Mouse (Mus musculus) stomach, embryonic 16.5 days (tissue): ENCODE measurements around the gene Pced1a. TPM values are rescaled to one million over a fixed set of nuclear protein-coding genes. Genes with fewer than 3 reads are reported as not detected.

ENCODE experiments used
- ATAC-seq: fragments of 200-750 bp; cut with Nextera tagmentation; 2 replicates; pipeline ENCODE4 v1.8.0; 2017; ENCODE audit warnings: moderate number of reproducible peaks, moderate TSS enrichment; ENCODE audit not compliant: insufficient read depth, low FRiP score
- H3K27ac ChIP-seq: fragments of 300-500 bp; sonication (generic); 2 replicates; pipeline ENCODE4 v1.5.1; 2014; ENCODE audit warnings: low read length
- H3K27me3 ChIP-seq: fragments of 300-500 bp; sonication (generic); 2 replicates; pipeline ENCODE4 v1.6.1; 2014; ENCODE audit warnings: low read length, control low read depth, mixed read lengths; ENCODE audit not compliant: control insufficient read depth, insufficient read depth
- H3K36me3 ChIP-seq: fragments of 300-500 bp; sonication (generic); 2 replicates; pipeline ENCODE4 v1.6.1; 2014; ENCODE audit warnings: low read length; ENCODE audit not compliant: control insufficient read depth, insufficient read depth
- H3K4me1 ChIP-seq: fragments of 300-500 bp; sonication (generic); 2 replicates; pipeline ENCODE4 v1.6.1; 2014; ENCODE audit warnings: low read length, control low read depth, mixed read lengths; ENCODE audit not compliant: control insufficient read depth, insufficient read depth
- H3K4me2 ChIP-seq: fragments of 300-500 bp; sonication (generic); 2 replicates; pipeline ENCODE4 v1.6.1; 2014; ENCODE audit warnings: low read depth, low read length, mixed read lengths
- H3K4me3 ChIP-seq: fragments of 300-500 bp; sonication (generic); replicated peaks from 2 replicates; pipeline ENCODE4 v1.5.1; 2014; ENCODE audit warnings: mild to moderate bottlenecking, low read length
- H3K9ac ChIP-seq: fragments of 300-500 bp; sonication (generic); 2 replicates; pipeline ENCODE4 v1.6.1; 2014; ENCODE audit warnings: low read length
- H3K9me3 ChIP-seq: fragments of 300-500 bp; sonication (generic); replicated peaks from 2 replicates; pipeline ENCODE4 v1.6.1; 2016; ENCODE audit warnings: low read length, control low read depth; ENCODE audit not compliant: control insufficient read depth
- WGBS: fragments of 180-500 bp; shearing (Covaris S2); extraction: QIAGEN DNeasy Blood & Tissue Kit; methylation state at CpG from one replicate; pipeline ENCODE4 v1.1.7; 2014; 5-methylcytosine and 5-hydroxymethylcytosine counted together
- polyA plus RNA-seq: library from polyadenylated mRNA; unstranded; fragments of >200 nt; fragmentation: Nextera tagmentation; extraction: Ambion mirVana; gene quantifications from 2 replicates; pipeline ENCODE4 v1.2.1, GENCODE M21; 2015

The Pced1a gene
- polyA plus RNA-seq: 16.1 and 16.4 TPM in 2 replicates

- peak; percentile 97 for ATAC-seq
- H3K4me3 ChIP-seq: peak within 1 kb of the TSS; percentile 89
- peak within 1 kb of the TSS; percentile 94 for H3K4me2 ChIP-seq
- H3K36me3 ChIP-seq: peaks cover 4% of the 10 kb centered on the region; the same call in 1 of the 2 replicates
- H3K27ac ChIP-seq: peak within 1 kb of the TSS; percentile 92
- under 1% methylated on average over 58 of the region's 58 CpGs for WGBS
- no peaks in the 10 kb centered on the region for H3K9me3 ChIP-seq
- H3K9ac ChIP-seq: peak within 1 kb of the TSS; percentile 93
- peaks cover 17% of the 10 kb centered on the region for H3K4me1 ChIP-seq
- H3K27me3 ChIP-seq: no peaks in the 10 kb centered on the region
Measured at GRCm38 (mm10) chr2:130424126-130424853, at the start of gene Pced1a, which contains the start of gene Vps16. Gene Pced1a (minus strand): TSS chr2:130424701. Gene Vps16 (plus strand): TSS chr2:130424339.

- WGBS: 59% methylated on average over 8 of the region's 8 CpGs
Measured at GRCm38 (mm10) chr2:130472908-130473510, 48.5 kb upstream of the Pced1a start.

DNA sequence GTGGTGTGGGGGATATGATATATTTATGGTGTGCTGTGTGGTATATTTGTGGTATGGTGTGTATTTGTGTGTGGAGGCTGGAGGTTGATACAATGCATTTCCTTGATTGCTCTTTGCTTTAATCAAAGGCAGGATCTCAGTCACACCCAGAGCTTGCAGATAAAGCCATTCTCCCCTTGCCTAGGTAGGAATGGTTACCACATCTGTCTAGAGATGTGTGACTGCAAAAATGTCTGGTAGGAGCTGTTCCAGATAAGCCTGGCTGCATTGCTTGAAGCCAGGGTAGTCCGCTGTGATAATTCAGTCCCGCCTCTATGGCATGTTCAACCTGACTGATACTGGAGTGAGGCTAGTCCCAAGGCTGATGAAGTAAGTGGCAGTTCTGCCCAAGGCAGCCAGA, 45.4 kb upstream of the Pced1a start:
- 0 out of 2 replicates have a peak, but pooled peaks cover under 1% of the 10 kb centered on the region for H3K4me1 ChIP-seq
- WGBS: 81% methylated on average over 2 of the region's 2 CpGs
- no peak for ATAC-seq
- no peaks in the 10 kb centered on the region for H3K9me3 ChIP-seq
- H3K36me3 ChIP-seq: no peaks in the 10 kb centered on the region
- no peak overlapping the region for H3K4me2 ChIP-seq
- H3K9ac ChIP-seq: no peak overlapping the region
- no peaks in the 10 kb centered on the region for H3K27me3 ChIP-seq
- no peak overlapping the region for H3K4me3 ChIP-seq
- no peak overlapping the region for H3K27ac ChIP-seq

More at GRCm38 (mm10) chr2:130472908-130473510, 48.5 kb upstream of the Pced1a start:
- ATAC-seq: no peak
- H3K27ac ChIP-seq: no peak overlapping the region; the same call in 1 of the 2 replicates
- H3K4me2 ChIP-seq: no peak overlapping the region
- H3K9ac ChIP-seq: no peak overlapping the region
- H3K4me1 ChIP-seq: 0 out of 2 replicates have a peak, but pooled peaks cover 2% of the 10 kb centered on the region
- H3K36me3 ChIP-seq: no peaks in the 10 kb centered on the region
- no peak overlapping the region for H3K4me3 ChIP-seq
- H3K9me3 ChIP-seq: 0 out of 2 replicates have a peak, but pooled peaks cover under 1% of the 10 kb centered on the region
- no peaks in the 10 kb centered on the region for H3K27me3 ChIP-seq

- WGBS: 58% methylated on average over 4 of the region's 4 CpGs
- Histone ChIP-seq H3K4me1 (no peaks in the 10 kb centered on the region), H3K9me3 (no peaks in the 10 kb centered on the region), H3K27me3 (no peaks in the 10 kb centered on the region), H3K9ac (no peak overlapping the region), H3K27ac (no peak overlapping the region), H3K4me2 (no peak overlapping the region), H3K36me3 (no peaks in the 10 kb centered on the region), H3K4me3 (no peak overlapping the region)
- no peak for ATAC-seq
Measured at GRCm38 (mm10) chr2:130469366-130469765, 44.9 kb upstream of the Pced1a start.

DNA sequence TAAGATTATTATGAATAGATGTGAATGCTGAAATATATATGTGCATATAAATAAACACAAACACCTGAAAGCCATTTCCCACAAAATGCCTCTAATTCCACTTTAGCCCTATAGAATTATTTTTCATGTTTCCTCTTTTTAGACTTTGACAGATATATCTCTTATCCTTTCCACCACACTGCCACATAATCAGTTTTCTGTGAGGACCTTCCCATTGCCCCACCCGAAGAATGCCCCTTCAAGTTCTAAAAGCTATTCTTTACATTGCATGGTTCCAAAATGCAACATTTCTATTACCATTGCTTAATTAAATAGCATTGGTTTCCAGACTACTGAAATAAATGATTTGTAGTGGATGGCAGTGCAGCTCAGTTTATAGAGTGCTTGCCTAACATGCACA, 41.9 kb upstream of the Pced1a start:
- WGBS: 67% methylated on average over 1 of the region's 1 CpGs
- H3K4me1 ChIP-seq: peaks cover 2% of the 10 kb centered on the region; the same call in 1 of the 2 replicates
- H3K36me3 ChIP-seq: no peaks in the 10 kb centered on the region
- no peaks in the 10 kb centered on the region for H3K27me3 ChIP-seq
- H3K4me3 ChIP-seq: no peak overlapping the region
- H3K9ac ChIP-seq: no peak overlapping the region
- no peak for ATAC-seq
- no peaks in the 10 kb centered on the region for H3K9me3 ChIP-seq
- no peak overlapping the region for H3K27ac ChIP-seq
- H3K4me2 ChIP-seq: no peak overlapping the region

DNA sequence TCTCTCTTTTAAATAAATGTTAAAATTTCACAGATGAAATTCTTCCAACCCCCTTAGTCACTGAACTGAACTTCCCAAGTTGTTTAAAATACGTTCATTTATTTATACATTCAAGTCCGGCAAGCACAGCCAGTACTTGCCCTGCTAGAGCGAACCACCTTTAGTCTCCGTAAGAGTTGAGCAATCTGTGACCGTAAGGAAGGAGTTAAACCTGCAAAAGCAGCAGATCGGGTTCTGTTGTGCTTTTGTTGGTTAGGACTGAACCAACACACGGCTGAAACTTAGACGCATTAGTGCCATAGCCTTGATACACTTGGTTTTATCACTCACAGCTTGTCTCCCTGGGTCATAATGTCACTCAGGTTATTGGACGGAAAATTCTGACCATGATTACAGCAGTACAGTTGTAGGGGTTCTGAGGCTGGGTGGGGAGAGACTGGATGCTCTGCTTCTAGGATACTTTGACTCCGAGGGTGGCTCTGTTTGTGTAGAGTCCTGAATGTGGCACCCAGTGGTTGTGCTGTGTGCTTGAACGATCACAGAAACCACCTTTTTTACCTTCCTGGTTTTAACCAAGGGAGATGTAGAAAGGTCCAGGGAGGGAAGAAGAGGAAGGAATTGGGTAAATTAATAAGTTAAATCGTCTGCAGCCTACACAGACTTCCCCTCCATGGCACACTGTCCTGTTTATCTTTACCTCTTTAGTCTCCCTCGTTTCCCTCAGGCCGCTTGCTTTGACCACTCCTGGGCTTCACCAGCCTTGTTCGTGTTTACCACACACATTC, 37.0 kb upstream of the Pced1a start:
- H3K27me3 ChIP-seq: no peaks in the 10 kb centered on the region
- 38% methylated on average over 15 of the region's 15 CpGs for WGBS
- no peaks in the 10 kb centered on the region for H3K36me3 ChIP-seq
- no peak for ATAC-seq
- H3K4me1 ChIP-seq: peaks cover 14% of the 10 kb centered on the region
- H3K4me3 ChIP-seq: no peak overlapping the region
- 0 out of 2 replicates have a peak overlapping the region, but pooled peaks have one; percentile 3 for H3K4me2 ChIP-seq
- H3K9ac ChIP-seq: peak overlapping the region; percentile 37; the same call in 1 of the 2 replicates
- no peaks in the 10 kb centered on the region for H3K9me3 ChIP-seq
- H3K27ac ChIP-seq: peak overlapping the region; percentile 51; the same call in 1 of the 2 replicates

GRCm38 (mm10) chr2:130459576-130459975, 35.1 kb upstream of the Pced1a start:
- H3K4me3 ChIP-seq: no peak overlapping the region
- no peak overlapping the region for H3K27ac ChIP-seq
- no peak overlapping the region for H3K9ac ChIP-seq
- no peak for ATAC-seq
- no peaks in the 10 kb centered on the region for H3K27me3 ChIP-seq
- H3K9me3 ChIP-seq: no peaks in the 10 kb centered on the region
- H3K4me1 ChIP-seq: peaks cover 21% of the 10 kb centered on the region
- no peak overlapping the region for H3K4me2 ChIP-seq
- WGBS: 79% methylated on average over 3 of the region's 3 CpGs
- no peaks in the 10 kb centered on the region for H3K36me3 ChIP-seq

DNA sequence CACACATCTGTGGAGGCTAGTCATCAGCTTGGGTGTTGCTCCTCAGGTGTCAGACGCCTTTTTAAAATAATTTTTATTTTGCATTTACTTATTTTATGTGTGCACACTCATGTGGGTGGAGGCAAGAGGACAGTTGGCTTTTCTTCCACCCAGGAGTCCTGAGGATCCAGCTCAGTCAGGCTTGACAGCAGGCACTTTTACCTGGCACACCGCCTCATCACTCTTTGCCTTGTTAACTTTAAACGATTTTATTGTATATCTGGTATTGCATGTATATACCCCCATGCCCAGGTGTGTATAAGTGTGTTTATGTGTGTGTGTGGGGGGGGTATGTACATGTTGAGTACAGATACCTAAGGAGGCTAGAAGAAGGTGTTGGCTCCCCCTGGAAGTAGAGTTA, 33.4 kb upstream of the Pced1a start:
- H3K4me2 ChIP-seq: no peak overlapping the region
- H3K27ac ChIP-seq: no peak overlapping the region
- H3K9ac ChIP-seq: no peak overlapping the region
- no peaks in the 10 kb centered on the region for H3K36me3 ChIP-seq
- WGBS: 77% methylated on average over 3 of the region's 3 CpGs
- H3K27me3 ChIP-seq: no peaks in the 10 kb centered on the region
- H3K9me3 ChIP-seq: no peaks in the 10 kb centered on the region
- no peak overlapping the region for H3K4me3 ChIP-seq
- ATAC-seq: no peak
- H3K4me1 ChIP-seq: peaks cover 21% of the 10 kb centered on the region
